In genomic region chr11:96776968-96777962, GRCm38 (mm10) we compare ENCODE assay signal across 7 mouse cellular contexts. TPM values are rescaled to one million over a fixed set of nuclear protein-coding genes. Genes with fewer than 3 reads are reported as not detected.
DNase-seq lines count a peak whose midpoint lies in the region; ATAC-seq lines count a peak whose summit lies in the region.

Snx11 (minus strand) TSS chr11:96777559.

- WGBS in embryonic facial prominence, embryonic 11.5 days = 1% methylated on average over 59 of the region's 59 CpGs
- 1% methylated on average over 59 of the region's 59 CpGs for whole genome bisulfite sequencing in limb, embryonic 10.5 days
- 1% methylated on average over 59 of the region's 59 CpGs for WGBS in midbrain, embryonic 13.5 days

- H3K4me2 ChIP-seq in embryonic facial prominence, embryonic 11.5 days (ENCODE audit: low read depth, low read length) = peak within 1 kb of the TSS; percentile 55
- H3K4me2 ChIP-seq in midbrain, embryonic 13.5 days (replicated peaks) = peak within 1 kb of the TSS; percentile 78

- peaks cover 5% of the 10 kb centered on the region for H3K4me1 ChIP-seq in embryonic facial prominence, embryonic 11.5 days (ENCODE audit: control insufficient read depth, insufficient read depth, low read length)
- H3K4me1 ChIP-seq in limb, embryonic 10.5 days = peaks cover 26% of the 10 kb centered on the region
- peaks cover 30% of the 10 kb centered on the region for H3K4me1 ChIP-seq in midbrain, embryonic 13.5 days (replicated peaks)

- no peaks in the 10 kb centered on the region for H3K27me3 ChIP-seq in embryonic facial prominence, embryonic 11.5 days (ENCODE audit: control insufficient read depth, insufficient read depth, low read length)
- no peaks in the 10 kb centered on the region for H3K27me3 ChIP-seq in limb, embryonic 10.5 days (ENCODE audit: low read depth, poor library complexity, severe bottlenecking)
- H3K27me3 ChIP-seq in midbrain, embryonic 13.5 days = no peaks in the 10 kb centered on the region

- no peaks in the 10 kb centered on the region for H3K9me3 ChIP-seq in embryonic facial prominence, embryonic 11.5 days (replicated peaks; ENCODE audit: control insufficient read depth, low read length)
- no peaks in the 10 kb centered on the region for H3K9me3 ChIP-seq in limb, embryonic 10.5 days (replicated peaks)
- H3K9me3 ChIP-seq in midbrain, embryonic 13.5 days = no peaks in the 10 kb centered on the region

- peak; percentile 100 for DNase-seq in adrenal gland, postnatal 14 days
- peak; percentile 99 for DNase-seq in embryonic facial prominence, embryonic 11.5 days (ENCODE audit: low spot score)
- peak; percentile 100 for DNase-seq in kidney, adult 11 months
- peak; percentile 99 for DNase-seq in limb, embryonic 10.5 days (ENCODE audit: low spot score)
- DNase-seq in spleen, adult 12 weeks (ENCODE audit: low spot score) = peak; percentile 99

- no peak within 1 kb of the TSS; the same call in 1 of the 2 replicates for H3K27ac ChIP-seq in embryonic facial prominence, embryonic 11.5 days (replicated peaks; ENCODE audit: low read depth, low read length)
- H3K27ac ChIP-seq in limb, embryonic 10.5 days = peak within 1 kb of the TSS; percentile 82
- H3K27ac ChIP-seq in midbrain, embryonic 13.5 days = peak within 1 kb of the TSS; percentile 68

- peak; percentile 99 for ATAC-seq in embryonic facial prominence, embryonic 11.5 days (replicated peaks; ENCODE audit: insufficient number of reproducible peaks, low FRiP score, low TSS enrichment, low read depth)
- peak; percentile 98 for ATAC-seq in granulocyte monocyte progenitor cell, adult 5-6 weeks (replicated peaks; ENCODE audit: poor library complexity, severe bottlenecking)
- ATAC-seq in midbrain, embryonic 13.5 days = peak; percentile 100

- H3K36me3 ChIP-seq in embryonic facial prominence, embryonic 11.5 days (replicated peaks; ENCODE audit: control insufficient read depth, insufficient read depth, low read depth, low read length) = no peaks in the 10 kb centered on the region
- peaks cover 19% of the 10 kb centered on the region for H3K36me3 ChIP-seq in limb, embryonic 10.5 days
- H3K36me3 ChIP-seq in midbrain, embryonic 13.5 days = peaks cover 17% of the 10 kb centered on the region

- H3K4me3 ChIP-seq in embryonic facial prominence, embryonic 11.5 days (ENCODE audit: low read depth, low read length) = peak within 1 kb of the TSS; percentile 58
- H3K4me3 ChIP-seq in limb, embryonic 10.5 days = peak within 1 kb of the TSS; percentile 76
- peak within 1 kb of the TSS; percentile 79 for H3K4me3 ChIP-seq in midbrain, embryonic 13.5 days (replicated peaks)

- peak within 1 kb of the TSS; percentile 53 for H3K9ac ChIP-seq in embryonic facial prominence, embryonic 11.5 days (replicated peaks; ENCODE audit: low read length)
- peak within 1 kb of the TSS; percentile 76 for H3K9ac ChIP-seq in midbrain, embryonic 13.5 days (replicated peaks)

RNA-seq across cellular contexts. Expression of gene Snx11, which starts in this region (rescaled TPM):
- 23.4 and 27.2 TPM in 2 replicates for total RNA-seq in adrenal gland, postnatal 14 days (2021)
- polyA plus RNA-seq in embryonic facial prominence, embryonic 11.5 days (2014; fragmentation: Nextera tagmentation; extraction: Ambion mirVana) = 9.8 and 10.4 TPM in 2 replicates
- 20.6 and 29.3 TPM in 2 replicates for total RNA-seq in granulocyte monocyte progenitor cell, adult 5-6 weeks (2014; fragmentation: Nextera tagmentation)
- total RNA-seq in granulocyte monocyte progenitor cell, adult 5-6 weeks (2017) = 13.5 and 17.7 TPM in 2 replicates
- polyA plus RNA-seq in limb, embryonic 10.5 days (2016; fragmentation: Nextera tagmentation; extraction: Ambion mirVana) = 21.4 and 22.0 TPM in 2 replicates
- polyA plus RNA-seq in midbrain, embryonic 13.5 days (2015; fragmentation: Nextera tagmentation; extraction: Ambion mirVana) = 45.6 and 47.4 TPM in 2 replicates
